Mouse (Mus musculus) left cerebral cortex, postnatal 36 days (tissue): ENCODE results near the gene Srarp. TPM values are rescaled to one million over a fixed set of nuclear protein-coding genes. Genes with fewer than 3 reads are reported as not detected.

Source experiments
- DNase-seq, 2 experiments: peaks; one replicate each; pipeline ENCODE4 v3.0.0; 2021 to 2022; ENCODE audit warnings: low spot score in 2 of 2, mixed read lengths in 1 of 2
- intact Hi-C: fragments of 180-260 bp; cut with DNase I; formaldehyde crosslinking; loops from one replicate; pipeline ENCODE4 v1.15.1; 2025
- total RNA-seq, 2 experiments: library from RNA; stranded (reverse); gene quantifications; 2 replicates each; pipeline ENCODE4 v1.2.3; 2021

Srarp gene
- total RNA-seq, 2 experiments from 2014 or later, result 4.2 to 5.2 TPM

- DNase-seq, result no peak
- intact Hi-C loops, result no loop called here
These were observed 35.7 kb downstream of the Srarp start for GRCm38 (mm10) chr4:141400171-141400570.

- intact Hi-C loops, result no loop called here
- DNase-seq, result no peak
These were observed 37.4 kb downstream of the Srarp start, which contains the start of gene Clcnka for GRCm38 (mm10) chr4:141398545-141398944. Gene Clcnka (minus strand): TSS chr4:141398724.

GRCm38 (mm10) chr4:141397861-141398260 lies 38.0 kb downstream of the Srarp start:
- DNase-seq, result no peak
- intact Hi-C loops, result no loop called here

DNA sequence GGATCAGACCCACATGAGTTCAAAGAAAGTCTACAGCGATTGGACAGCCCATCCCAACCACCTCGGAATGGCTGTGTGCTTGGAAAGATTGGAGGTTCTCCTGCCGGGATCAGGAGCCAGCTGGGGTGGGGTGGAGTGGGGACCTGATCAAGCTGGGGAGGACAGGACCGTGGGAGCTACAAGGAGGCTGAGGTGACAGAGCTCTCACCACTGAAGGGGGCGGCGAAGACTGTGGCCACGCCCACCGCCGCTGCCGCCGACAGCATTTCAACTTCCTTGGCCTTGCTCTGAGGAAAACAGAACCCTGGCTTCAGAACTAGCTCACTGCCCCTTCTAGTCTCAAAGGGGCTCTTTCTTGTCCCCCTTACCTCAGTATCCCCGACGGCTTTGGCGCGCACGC lies 41.2 kb downstream of the Srarp start:
- intact Hi-C loops, result no loop called here
- DNase-seq, result no peak

GRCm38 (mm10) chr4:141391293-141391692 lies 44.6 kb downstream of the Srarp start:
- intact Hi-C loops, result no loop called here

GRCm38 (mm10) chr4:141389366-141390150 lies 46.3 kb downstream of the Srarp start:
- intact Hi-C loops, result no loop called here
- DNase-seq, result no peak

More at GRCm38 (mm10) chr4:141391293-141391692, 44.6 kb downstream of the Srarp start:
- DNase-seq, result no peak

- no peak for DNase-seq
- intact Hi-C loops, result loop anchor here (2.0 kb wide), 1 partner anchor 187 kb away; no protein-coding TSS in a partner anchor
These were observed 48.0 kb downstream of the Srarp start for GRCm38 (mm10) chr4:141387933-141388332.

- DNase-seq, result peak; percentile 46 to 63
- intact Hi-C loops, result loop anchor here (2.0 kb wide), 1 partner anchor 188 kb away; no protein-coding TSS in a partner anchor
These were observed 48.7 kb downstream of the Srarp start for GRCm38 (mm10) chr4:141387093-141387784.

GRCm38 (mm10) chr4:141386150-141386549 lies 49.8 kb downstream of the Srarp start:
- intact Hi-C loops, result loop anchor here (2.0 kb wide), 1 partner anchor 189 kb away; no protein-coding TSS in a partner anchor

GRCm38 (mm10) chr4:141385275-141385674 lies 50.6 kb downstream of the Srarp start:
- intact Hi-C loops, result no loop called here
- no peak for DNase-seq

More at GRCm38 (mm10) chr4:141386150-141386549, 49.8 kb downstream of the Srarp start:
- DNase-seq, result no peak

Other genes with a start within 250 kb of the Srarp start
- 1 to 10 TPM; 3.2 to 3.3 TPM for gene Rsg1, start 222.1 kb downstream of the Srarp start, total RNA-seq
- gene Arhgef19, start 196.6 kb downstream of the Srarp start, total RNA-seq, result 10 to 100 TPM; 14.6 to 15.3 TPM
- gene Epha2, start 134.9 kb downstream of the Srarp start, total RNA-seq, result 1 to 10 TPM; 1.4 to 1.5 TPM
- gene Fam131c, start 67.9 kb downstream of the Srarp start, total RNA-seq, result 1 to 10 TPM; 3.1 TPM
- gene Clcnka, start 37.4 kb downstream of the Srarp start, total RNA-seq, result not detected
- gene Clcnkb, start 20.1 kb downstream of the Srarp start, total RNA-seq, result under 1 TPM in 1 of 2 experiments, not detected in 1; 0.84 TPM
- under 1 TPM; 0.18 to 0.47 TPM for gene Hspb7, start 15.3 kb downstream of the Srarp start, total RNA-seq
- 10 to 100 TPM; 41.1 to 42.4 TPM for gene Zbtb17, start 8.5 kb upstream of the Srarp start, total RNA-seq
- gene Spen, start 102.5 kb upstream of the Srarp start, total RNA-seq, result 10 to 100 TPM; 50.8 to 72.8 TPM
- gene Fblim1, start 170.0 kb upstream of the Srarp start, total RNA-seq, result 1 to 10 TPM in 1 of 2 experiments, under 1 TPM in 1; 0.68 to 1.2 TPM
- gene Tmem82, start 182.5 kb upstream of the Srarp start, total RNA-seq, result 1 to 10 TPM in 1 of 2 experiments, under 1 TPM in 1; 0.35 to 1.3 TPM
- gene Slc25a34, start 187.7 kb upstream of the Srarp start, total RNA-seq, result 1 to 10 TPM; 3.0 to 4.3 TPM
- 10 to 100 TPM; 90.7 to 91.7 TPM for gene Plekhm2, start 228.8 kb upstream of the Srarp start, total RNA-seq
- gene Rsc1a1, start 249.5 kb upstream of the Srarp start, total RNA-seq, result 1 to 10 TPM in 1 of 2 experiments, not detected in 1; 2.9 TPM